Mouse (Mus musculus) C2C12 (cell line): Measurements from ENCODE around the gene Zbtb11.

Source experiments
- CEBPB ChIP-seq: IDR thresholded peaks from one replicate; pipeline ENCODE4 v1.6.1; 2011; ENCODE audit warnings: low read depth, mild to moderate bottlenecking, control low read depth, moderate library complexity
- CTCF ChIP-seq: IDR thresholded peaks from one replicate; pipeline ENCODE4 v1.5.1; 2011; ENCODE audit not compliant: control insufficient read depth, insufficient read depth, insufficient read length
- FOSL1 ChIP-seq: IDR thresholded peaks from one replicate; pipeline ENCODE4 v1.8.0; 2011; ENCODE audit warnings: mild to moderate bottlenecking, low read length; ENCODE audit not compliant: poor library complexity, insufficient read depth, severe bottlenecking
- MAX ChIP-seq: IDR thresholded peaks from one replicate; pipeline ENCODE4 v1.6.1; 2011; ENCODE audit warnings: mild to moderate bottlenecking, control low read depth
- MYOG ChIP-seq: IDR thresholded peaks from one replicate; pipeline ENCODE4 v1.6.1; 2011; ENCODE audit not compliant: control insufficient read depth, insufficient read length; ENCODE audit errors: extremely low read depth
- USF1 ChIP-seq: IDR thresholded peaks from one replicate; pipeline ENCODE4 v1.6.1; 2011; ENCODE audit warnings: low read depth, mild to moderate bottlenecking, control low read depth, moderate library complexity

GRCm38 (mm10) chr16:56014076-56014475 is 40.4 kb downstream of the Zbtb11 start:
- TF ChIP-seq MAX (no peak), CTCF (no peak), CEBPB (no peak), FOSL1 (no peak), USF1 (no peak), MYOG (no peak)
